Mouse (Mus musculus): Measurements from ENCODE around the gene Gm21974. TPM values are rescaled to one million over a fixed set of nuclear protein-coding genes. Genes with fewer than 3 reads are reported as not detected.

The Gm21974 gene
- polyA plus RNA-seq, 2 experiments, result not detected

DNA sequence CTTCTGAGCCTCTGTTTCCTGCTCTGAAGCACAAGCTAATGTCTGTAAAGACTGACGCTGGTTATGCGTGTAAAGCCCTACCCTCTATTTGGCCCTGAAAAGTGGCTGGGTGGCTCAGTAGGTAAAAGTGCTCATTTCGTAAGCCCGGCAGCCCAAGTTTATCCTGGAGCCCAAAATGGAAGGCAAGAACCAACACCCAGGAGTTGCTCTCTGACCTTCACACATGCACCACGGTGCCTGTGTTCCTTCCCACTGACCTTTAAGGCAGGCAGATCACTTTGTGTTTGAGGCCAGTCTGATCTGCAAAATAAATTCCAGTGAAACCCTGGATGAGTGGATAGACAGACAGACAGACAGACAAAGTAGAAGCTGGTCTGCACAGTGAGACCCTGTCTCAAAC lies 28.5 kb upstream of the Gm21974 start:
- no peak overlapping the region for H3K4me2 ChIP-seq (replicated peaks; ENCODE audit: low read depth, low read length, severe bottlenecking)
- ATAC-seq (ENCODE audit: low FRiP score, low read depth) (no peak), DNase-seq (ENCODE audit: low spot score) (no peak)
- H3K9me3 ChIP-seq (ENCODE audit: control insufficient read depth, low read length), result no peaks in the 10 kb centered on the region
- H3K36me3 ChIP-seq (ENCODE audit: control insufficient read depth, insufficient read depth, low read length), result peaks cover 38% of the 10 kb centered on the region
- no peak overlapping the region for H3K4me3 ChIP-seq (replicated peaks; ENCODE audit: low read length)
- peaks cover 2% of the 10 kb centered on the region; the same call in 1 of the 2 replicates for H3K27me3 ChIP-seq (ENCODE audit: control insufficient read depth, insufficient read depth, low read length)
- WGBS, result 92% methylated on average over 5 of the region's 5 CpGs
- H3K4me1 ChIP-seq (ENCODE audit: control insufficient read depth, insufficient read depth, low read length), result 0 out of 2 replicates have a peak, but pooled peaks cover 2% of the 10 kb centered on the region
- H3K9ac ChIP-seq (ENCODE audit: low read depth, low read length, severe bottlenecking), result no peak overlapping the region
- no peak for TF ChIP-seq POLR2A (IDR thresholded peaks at IDR 0.05; ENCODE audit: borderline replicate concordance, extremely low read depth, insufficient read depth, insufficient read length)
- H3K27ac ChIP-seq (replicated peaks; ENCODE audit: low read depth, low read length), result no peak overlapping the region

DNA sequence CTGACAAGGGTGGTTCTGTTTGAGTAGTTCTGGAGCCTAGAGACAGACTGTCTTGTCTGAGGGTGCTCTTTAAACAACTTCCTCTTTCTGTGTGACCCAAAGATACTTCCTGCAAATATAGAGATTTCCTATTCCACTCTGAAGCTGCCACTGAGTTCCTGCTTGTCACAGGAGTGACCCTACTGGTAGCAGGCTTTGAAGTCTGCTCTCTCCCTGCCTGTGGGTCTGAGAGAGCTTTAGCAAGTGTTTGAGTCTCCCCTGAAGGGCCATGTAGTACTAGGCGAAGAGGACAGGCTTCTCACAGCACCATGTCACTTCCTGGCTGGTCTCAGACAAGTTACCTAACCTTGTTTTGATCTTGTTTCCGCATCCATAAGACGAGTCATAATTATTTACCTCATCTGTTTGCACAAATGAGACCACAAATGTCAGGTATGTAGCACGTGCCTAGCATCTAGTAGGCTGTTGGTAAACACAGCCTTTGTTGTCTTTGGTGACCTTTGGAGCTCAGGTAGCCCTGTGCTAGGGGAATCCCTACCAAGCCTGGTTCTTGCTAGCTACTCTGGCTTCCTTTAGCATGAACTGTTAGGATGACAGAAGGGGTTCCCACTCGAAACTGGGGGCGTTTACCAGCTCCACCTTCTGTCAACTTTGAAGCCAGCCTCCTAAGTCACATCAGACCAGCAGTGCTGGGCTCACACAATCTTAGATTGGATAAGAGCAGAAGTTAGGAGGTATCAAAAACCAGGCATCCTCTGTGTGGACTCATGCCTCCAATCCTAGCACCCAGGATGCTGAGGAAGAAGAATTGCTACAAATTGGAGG lies 27.4 kb upstream of the Gm21974 start:
- no peak overlapping the region for H3K27ac ChIP-seq (replicated peaks; ENCODE audit: low read depth, low read length)
- DNase-seq (ENCODE audit: low spot score) (no peak), ATAC-seq (ENCODE audit: low FRiP score, low read depth) (no peak)
- H3K9me3 ChIP-seq (ENCODE audit: control insufficient read depth, low read length), result no peaks in the 10 kb centered on the region
- WGBS, result 76% methylated on average over 6 of the region's 6 CpGs
- H3K36me3 ChIP-seq (ENCODE audit: control insufficient read depth, insufficient read depth, low read length), result peaks cover 45% of the 10 kb centered on the region
- H3K4me3 ChIP-seq (replicated peaks; ENCODE audit: low read length), result no peak overlapping the region
- no peaks in the 10 kb centered on the region for H3K27me3 ChIP-seq (ENCODE audit: control insufficient read depth, insufficient read depth, low read length)
- no peak overlapping the region for H3K9ac ChIP-seq (ENCODE audit: low read depth, low read length, severe bottlenecking)
- TF ChIP-seq POLR2A (IDR thresholded peaks at IDR 0.05; ENCODE audit: borderline replicate concordance, extremely low read depth, insufficient read depth, insufficient read length), result no peak
- no peaks in the 10 kb centered on the region for H3K4me1 ChIP-seq (ENCODE audit: control insufficient read depth, insufficient read depth, low read length)
- no peak overlapping the region for H3K4me2 ChIP-seq (replicated peaks; ENCODE audit: low read depth, low read length, severe bottlenecking)

- Histone ChIP-seq H3K9me3 (ENCODE audit: control insufficient read depth, low read length) (no peaks in the 10 kb centered on the region), H3K4me1 (ENCODE audit: control insufficient read depth, insufficient read depth, low read length) (no peaks in the 10 kb centered on the region), H3K4me2 (replicated peaks; ENCODE audit: low read depth, low read length, severe bottlenecking) (no peak overlapping the region), H3K27ac (replicated peaks; ENCODE audit: low read depth, low read length) (no peak overlapping the region), H3K36me3 (ENCODE audit: control insufficient read depth, insufficient read depth, low read length) (peaks cover 51% of the 10 kb centered on the region), H3K27me3 (ENCODE audit: control insufficient read depth, insufficient read depth, low read length) (no peaks in the 10 kb centered on the region), H3K4me3 (replicated peaks; ENCODE audit: low read length) (no peak overlapping the region), H3K9ac (ENCODE audit: low read depth, low read length, severe bottlenecking) (no peak overlapping the region)
- TF ChIP-seq POLR2A (IDR thresholded peaks at IDR 0.05; ENCODE audit: borderline replicate concordance, extremely low read depth, insufficient read depth, insufficient read length), result no peak
- DNase-seq (ENCODE audit: low spot score) (no peak), ATAC-seq (ENCODE audit: low FRiP score, low read depth) (no peak)
- WGBS, result 64% methylated on average over 7 of the region's 8 CpGs
Observed at GRCm38 (mm10) chr7:127921516-127921915, 26.3 kb upstream of the Gm21974 start.

- Histone ChIP-seq H3K9ac (ENCODE audit: low read depth, low read length, severe bottlenecking) (no peak overlapping the region), H3K4me3 (replicated peaks; ENCODE audit: low read length) (no peak overlapping the region), H3K36me3 (ENCODE audit: control insufficient read depth, insufficient read depth, low read length) (peaks cover 59% of the 10 kb centered on the region), H3K27ac (replicated peaks; ENCODE audit: low read depth, low read length) (no peak overlapping the region), H3K27me3 (ENCODE audit: control insufficient read depth, insufficient read depth, low read length) (no peaks in the 10 kb centered on the region), H3K9me3 (ENCODE audit: control insufficient read depth, low read length) (no peaks in the 10 kb centered on the region), H3K4me1 (ENCODE audit: control insufficient read depth, insufficient read depth, low read length) (no peaks in the 10 kb centered on the region), H3K4me2 (replicated peaks; ENCODE audit: low read depth, low read length, severe bottlenecking) (no peak overlapping the region)
- no peak for TF ChIP-seq POLR2A (IDR thresholded peaks at IDR 0.05; ENCODE audit: borderline replicate concordance, extremely low read depth, insufficient read depth, insufficient read length)
- 76% methylated on average over 7 of the region's 7 CpGs for WGBS
- ATAC-seq (ENCODE audit: low FRiP score, low read depth) (no peak), DNase-seq (ENCODE audit: low spot score) (no peak)
Observed at GRCm38 (mm10) chr7:127919290-127919689, 24.0 kb upstream of the Gm21974 start.

DNA sequence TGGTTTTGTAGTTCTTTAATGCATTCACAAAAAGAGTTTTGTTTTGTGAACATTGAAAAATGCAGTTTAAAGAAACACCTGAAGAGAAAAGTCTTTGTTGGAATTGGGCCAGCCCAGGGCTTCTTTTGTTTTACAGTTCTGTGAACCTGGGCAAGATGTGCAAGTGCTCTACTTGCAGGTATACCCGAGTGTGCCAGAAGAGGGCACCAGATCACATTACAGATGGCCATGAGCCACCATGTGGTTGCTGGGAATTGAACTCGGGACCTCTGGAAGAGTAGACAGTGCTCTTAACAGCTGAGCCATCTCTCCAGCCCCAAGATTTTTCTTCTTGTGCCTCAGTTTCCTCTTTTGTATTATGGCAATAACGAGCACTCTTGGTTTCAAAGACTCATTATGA lies 22.9 kb upstream of the Gm21974 start:
- Histone ChIP-seq H3K4me1 (ENCODE audit: control insufficient read depth, insufficient read depth, low read length) (0 out of 2 replicates have a peak, but pooled peaks cover 1% of the 10 kb centered on the region), H3K27me3 (ENCODE audit: control insufficient read depth, insufficient read depth, low read length) (no peaks in the 10 kb centered on the region), H3K27ac (replicated peaks; ENCODE audit: low read depth, low read length) (no peak overlapping the region), H3K9me3 (ENCODE audit: control insufficient read depth, low read length) (no peaks in the 10 kb centered on the region), H3K4me3 (replicated peaks; ENCODE audit: low read length) (no peak overlapping the region), H3K9ac (ENCODE audit: low read depth, low read length, severe bottlenecking) (no peak overlapping the region), H3K4me2 (replicated peaks; ENCODE audit: low read depth, low read length, severe bottlenecking) (no peak overlapping the region), H3K36me3 (ENCODE audit: control insufficient read depth, insufficient read depth, low read length) (peaks cover 51% of the 10 kb centered on the region)
- 58% methylated on average over 3 of the region's 3 CpGs for WGBS
- no peak for ATAC-seq (ENCODE audit: low FRiP score, low read depth)
- DNase-seq (ENCODE audit: low spot score), result no peak
- no peak for TF ChIP-seq POLR2A (IDR thresholded peaks at IDR 0.05; ENCODE audit: borderline replicate concordance, extremely low read depth, insufficient read depth, insufficient read length)

Data from limb, embryonic 14.5 days (tissue).